Mouse (Mus musculus) adrenal gland, postnatal 14 days (tissue): Measurements from ENCODE around the gene Gbf1. TPM values are rescaled to one million over a fixed set of nuclear protein-coding genes. Genes with fewer than 3 reads are reported as not detected.

Source experiments
- DNase-seq: peaks from one replicate; pipeline ENCODE4 v3.0.0; 2021; ENCODE audit warnings: mixed read lengths
- total RNA-seq: library from RNA; stranded (reverse); gene quantifications from 2 replicates; pipeline ENCODE4 v1.2.3, GENCODE M21; 2021

Gene Gbf1
- total RNA-seq, 1 experiment from 2014 or later = 62.8 TPM

DNA sequence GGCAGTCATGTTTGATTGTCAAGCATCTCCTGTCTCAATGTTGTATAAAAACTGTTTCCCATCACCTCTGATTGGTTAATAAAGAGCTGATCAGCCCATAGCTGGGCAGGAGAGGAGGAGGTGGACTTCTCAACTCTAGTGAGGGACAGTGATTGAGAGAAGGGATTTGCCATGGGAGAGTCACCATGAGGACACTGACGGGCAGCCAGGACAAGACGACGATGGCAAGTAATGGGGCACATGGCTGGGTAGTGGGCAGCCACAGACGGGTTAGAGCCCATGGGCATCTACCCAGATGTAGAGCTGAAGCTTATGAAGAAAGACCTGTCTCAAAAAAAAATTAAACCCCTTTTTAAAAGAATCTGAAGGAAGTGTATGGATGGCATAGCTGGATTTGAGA lies 150.2 kb downstream of the Gbf1 start:
- DNase-seq = no peak

DNA sequence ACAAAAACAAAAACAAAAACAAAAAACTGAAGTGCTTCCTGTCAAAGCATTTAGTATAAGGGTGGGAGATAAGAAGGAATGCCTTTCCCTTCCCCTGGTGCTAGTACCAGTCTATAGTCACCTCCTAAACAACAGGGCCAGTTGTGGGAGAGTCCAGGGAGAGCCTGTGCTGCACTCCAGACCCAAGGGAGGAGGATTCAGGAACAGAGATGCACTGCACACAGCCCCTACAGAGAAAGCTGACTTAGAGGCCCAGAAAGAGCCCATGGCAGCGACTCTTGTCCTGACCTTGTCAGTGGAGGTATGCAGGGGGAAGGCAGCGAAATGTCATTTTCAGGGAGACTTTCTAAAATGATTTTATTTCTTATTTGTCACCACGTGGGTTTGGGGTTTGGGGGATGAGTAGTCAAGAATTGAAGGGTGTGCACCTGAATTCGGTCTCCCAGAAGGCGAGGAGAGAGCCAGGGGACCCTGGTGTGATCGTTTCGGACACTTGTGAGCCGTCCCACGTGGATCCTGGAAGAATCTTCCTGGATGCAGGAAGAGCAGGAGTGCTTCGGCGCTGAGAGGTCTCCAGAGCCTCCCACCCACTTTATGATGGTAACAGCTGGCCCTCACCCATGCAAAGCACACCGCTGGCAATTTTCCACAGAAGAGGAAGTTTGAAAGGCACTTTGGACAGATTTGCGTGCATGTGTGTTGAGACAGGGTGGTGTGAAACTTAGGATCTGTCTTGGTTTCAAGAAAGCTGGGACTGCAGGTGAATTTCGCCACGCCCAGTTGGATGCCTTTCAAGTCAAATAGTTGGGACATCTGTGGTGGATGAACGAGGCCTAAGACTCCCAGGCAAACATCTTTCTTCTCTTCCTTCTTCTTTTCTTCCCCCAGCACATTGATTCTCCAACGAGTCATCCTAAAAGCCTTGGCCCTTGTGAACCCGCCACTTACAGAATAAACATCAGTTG lies 151.2 kb downstream of the Gbf1 start:
- DNase-seq = no peak

DNA sequence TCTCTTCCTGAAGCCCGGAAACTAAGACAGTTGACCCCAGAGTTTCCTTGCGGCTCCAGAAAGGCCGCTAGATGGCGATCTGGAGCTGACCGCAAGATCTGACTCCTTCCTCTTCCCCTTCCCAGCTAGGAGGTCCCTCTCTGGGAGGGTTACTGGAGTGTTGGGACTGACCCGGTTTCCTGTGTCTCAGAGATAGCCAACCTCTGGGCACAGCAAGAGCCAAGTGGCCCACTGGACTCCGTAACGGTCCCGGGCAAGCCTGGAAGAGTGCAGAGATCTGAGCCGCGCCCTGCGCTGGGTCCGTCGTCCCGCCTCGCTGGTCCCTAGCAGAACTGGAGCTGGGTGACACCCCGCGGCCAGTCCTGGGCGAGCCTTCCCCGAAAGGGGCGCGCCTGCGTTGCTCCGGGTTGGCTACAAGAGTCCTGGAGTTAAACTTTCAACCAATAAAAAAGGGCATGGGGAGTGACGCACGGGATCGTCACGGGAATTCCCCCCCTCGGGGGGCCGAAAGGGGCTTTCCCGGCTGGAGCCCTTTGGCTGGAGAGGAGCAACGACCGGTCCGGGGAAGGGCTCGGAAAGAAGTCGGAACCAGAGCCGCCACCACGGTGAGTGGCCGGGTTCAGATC lies 152.0 kb downstream of the Gbf1 start, which contains the start of gene Nfkb2:
Gene Nfkb2, plus strand, starts transcription at position 105 of the 626 bp plus-strand sequence.
- DNase-seq = peak; percentile 97

DNA sequence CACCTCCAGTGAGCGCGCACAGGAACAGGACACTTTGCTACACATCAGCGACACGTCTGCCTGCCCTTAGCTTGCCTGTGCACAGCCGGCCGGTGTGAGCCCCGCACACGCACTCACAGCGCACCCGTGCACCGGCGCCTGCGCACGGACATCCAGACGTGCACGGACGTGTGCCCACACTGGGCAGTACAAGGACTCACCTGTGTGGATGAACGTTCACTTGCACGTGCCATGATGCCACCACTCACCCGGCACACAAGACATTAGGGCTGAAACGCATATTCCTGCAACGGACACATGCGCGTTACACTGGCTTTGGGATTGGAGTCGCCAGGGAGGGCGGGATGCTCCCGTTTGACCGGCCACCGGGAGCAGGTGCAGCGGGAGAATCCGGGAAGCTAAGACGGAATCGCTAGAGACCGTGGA lies 152.6 kb downstream of the Gbf1 start:
- DNase-seq = peak; percentile 50

DNA sequence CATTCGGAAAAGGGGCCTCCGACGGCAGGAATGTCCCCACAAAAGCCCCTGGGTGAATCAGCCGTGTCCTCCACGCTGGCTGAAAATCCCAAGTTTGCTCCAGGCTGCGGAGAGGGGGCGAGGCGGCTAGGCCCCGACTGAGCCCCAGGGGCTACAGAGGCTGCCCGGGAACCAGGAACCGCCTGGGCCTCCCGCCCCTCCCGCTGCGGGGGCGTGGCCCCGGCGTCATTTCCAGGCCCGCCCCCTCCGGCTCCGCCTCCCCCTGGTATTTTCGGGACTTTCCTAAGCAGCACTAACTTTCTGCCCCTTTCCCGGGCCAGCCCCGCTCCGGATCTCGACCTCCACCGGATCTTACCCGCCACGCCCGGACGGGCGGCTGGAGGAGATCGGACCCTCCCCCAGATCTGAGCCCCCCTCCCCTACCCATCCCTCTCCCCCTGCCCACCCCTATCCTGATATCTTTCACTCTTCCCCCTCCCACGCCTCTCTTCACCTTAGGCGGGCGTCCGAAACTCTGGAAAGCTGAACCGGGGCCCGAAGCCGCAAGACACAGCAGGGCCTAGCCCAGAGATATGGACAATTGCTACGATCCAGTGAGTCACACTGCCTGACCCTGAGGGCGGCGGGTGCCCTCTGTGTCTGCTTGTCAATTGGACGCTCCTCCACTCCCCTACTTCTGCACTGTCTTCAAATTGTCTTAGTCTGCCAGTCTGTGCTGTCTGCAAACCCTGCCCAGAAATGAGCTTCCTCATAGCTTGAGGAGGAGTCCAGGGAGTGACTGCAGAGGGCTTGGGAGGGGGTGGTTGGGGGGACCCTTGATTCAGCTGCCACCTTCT lies 153.3 kb downstream of the Gbf1 start:
- peak; percentile 94 for DNase-seq

DNA sequence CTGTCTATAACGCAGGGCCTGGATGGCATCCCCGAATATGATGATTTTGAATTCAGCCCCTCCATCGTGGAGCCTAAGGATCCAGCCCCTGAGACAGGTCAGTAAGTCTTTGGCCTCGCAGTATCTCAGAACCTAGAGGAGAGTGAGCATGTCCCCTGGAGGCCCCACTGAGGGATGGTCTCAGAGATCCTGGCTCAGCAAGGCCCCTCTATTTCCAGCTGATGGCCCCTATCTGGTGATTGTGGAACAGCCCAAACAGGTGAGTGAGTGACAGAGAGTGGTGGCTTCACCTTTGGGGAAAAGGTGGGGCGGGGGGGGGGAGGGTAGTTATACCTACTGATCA lies 153.9 kb downstream of the Gbf1 start:
- DNase-seq = no peak

DNA sequence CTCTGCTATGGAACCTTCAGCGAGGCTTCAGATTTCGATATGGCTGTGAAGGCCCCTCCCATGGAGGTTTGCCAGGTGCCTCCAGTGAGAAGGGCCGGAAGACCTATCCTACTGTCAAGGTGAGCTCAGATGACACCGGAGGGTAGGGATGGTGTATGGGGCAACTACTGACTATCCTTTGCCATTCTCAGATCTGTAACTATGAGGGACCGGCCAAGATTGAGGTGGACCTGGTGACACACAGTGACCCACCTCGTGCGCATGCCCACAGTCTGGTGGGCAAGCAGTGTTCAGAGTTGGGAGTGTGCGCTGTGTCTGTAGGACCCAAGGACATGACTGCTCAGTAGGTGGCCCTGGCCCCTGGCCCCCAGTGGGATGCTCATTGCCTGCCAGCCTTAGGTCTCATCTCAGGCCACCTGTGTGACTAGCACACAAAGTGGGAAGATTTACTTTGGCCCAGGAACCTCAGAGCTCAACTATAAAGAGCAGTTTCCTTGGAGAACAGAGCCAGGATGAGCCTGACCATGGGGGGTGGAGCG lies 154.5 kb downstream of the Gbf1 start:
- no peak for DNase-seq

DNA sequence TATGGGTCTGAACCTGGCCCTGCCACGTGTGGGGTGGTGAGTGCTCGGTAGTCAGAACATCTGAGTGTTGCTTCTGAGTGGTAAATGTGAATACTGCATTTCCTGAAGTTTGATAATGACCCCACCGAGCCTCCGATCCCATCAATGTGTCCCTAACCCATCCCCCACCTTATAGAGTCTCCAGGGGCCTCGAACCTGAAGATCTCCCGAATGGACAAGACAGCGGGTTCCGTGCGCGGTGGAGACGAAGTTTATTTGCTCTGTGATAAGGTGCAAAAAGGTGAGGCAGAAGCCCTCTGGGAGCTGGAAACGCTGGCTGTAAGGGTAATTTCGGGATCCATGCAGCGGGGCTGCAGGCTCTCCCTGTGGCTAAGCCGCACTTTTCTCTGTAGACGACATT lies 155.5 kb downstream of the Gbf1 start:
- DNase-seq = no peak

DNA sequence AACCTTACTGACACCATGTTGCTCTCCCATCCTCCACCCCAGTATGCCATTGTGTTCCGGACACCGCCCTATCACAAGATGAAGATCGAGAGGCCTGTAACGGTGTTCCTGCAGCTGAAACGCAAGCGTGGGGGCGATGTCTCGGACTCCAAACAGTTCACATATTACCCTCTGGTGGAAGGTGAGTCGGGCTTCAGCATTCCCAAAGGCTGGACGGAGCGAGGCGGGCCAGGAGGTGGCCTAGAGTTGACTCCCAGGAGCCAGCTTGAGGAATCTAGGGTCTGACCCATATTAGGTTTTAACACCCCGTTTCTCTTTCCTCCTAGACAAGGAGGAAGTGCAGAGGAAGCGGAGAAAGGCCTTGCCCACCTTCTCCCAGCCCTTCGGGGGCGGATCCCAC lies 156.0 kb downstream of the Gbf1 start:
- no peak for DNase-seq

DNA sequence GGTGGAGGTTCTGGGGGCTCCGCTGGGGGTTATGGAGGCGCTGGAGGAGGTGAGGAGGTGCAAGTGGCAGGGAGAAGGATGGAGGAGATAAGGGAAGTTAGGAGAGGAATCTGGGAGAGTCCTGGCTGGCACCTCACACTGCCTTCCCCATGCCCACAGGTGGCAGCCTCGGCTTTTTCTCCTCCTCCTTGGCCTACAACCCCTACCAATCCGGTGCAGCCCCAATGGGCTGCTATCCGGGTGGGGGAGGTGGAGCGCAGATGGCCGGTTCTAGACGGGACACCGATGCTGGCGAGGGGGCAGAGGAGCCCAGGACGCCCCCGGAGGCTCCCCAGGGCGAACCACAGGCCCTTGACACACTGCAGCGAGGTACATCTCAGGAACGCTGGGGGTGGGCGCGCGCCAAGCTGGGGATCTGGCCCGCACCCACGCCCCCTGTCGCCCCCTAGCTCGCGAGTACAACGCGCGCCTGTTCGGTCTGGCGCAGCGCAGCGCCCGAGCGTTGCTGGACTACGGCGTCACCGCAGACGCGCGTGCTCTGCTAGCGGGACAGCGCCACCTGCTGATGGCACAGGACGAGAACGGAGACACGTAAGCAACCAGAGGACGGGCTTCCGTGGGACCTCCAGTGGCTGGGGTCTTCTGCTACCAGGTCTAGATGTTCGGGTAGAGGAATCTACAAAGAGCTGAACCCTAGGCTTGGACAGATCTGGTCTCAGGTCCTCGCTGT lies 156.6 kb downstream of the Gbf1 start:
- peak; percentile 89 for DNase-seq

DNA sequence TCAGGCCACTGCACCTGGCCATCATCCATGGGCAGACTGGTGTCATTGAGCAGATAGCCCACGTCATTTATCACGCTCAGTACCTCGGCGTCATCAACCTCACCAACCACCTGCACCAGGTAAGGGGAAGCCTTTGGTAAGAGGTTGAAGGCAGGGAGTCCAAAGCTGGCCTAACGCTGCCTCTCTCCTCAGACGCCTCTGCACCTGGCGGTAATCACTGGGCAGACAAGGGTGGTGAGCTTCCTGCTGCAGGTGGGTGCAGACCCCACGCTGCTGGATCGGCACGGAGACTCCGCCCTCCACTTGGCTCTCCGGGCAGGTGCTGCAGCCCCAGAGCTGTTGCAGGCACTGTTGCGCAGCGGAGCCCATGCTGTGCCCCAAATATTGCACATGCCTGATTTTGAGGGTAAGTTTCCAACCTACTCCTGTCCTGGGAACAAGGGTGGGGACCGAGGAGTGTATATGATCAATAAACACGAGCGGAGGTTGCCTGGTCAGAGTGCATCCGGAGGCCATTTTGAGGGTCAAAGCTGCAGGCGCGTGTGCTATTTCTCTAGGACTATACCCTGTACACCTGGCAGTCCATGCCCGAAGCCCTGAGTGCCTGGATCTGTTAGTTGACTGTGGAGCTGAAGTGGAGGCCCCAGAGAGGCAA lies 157.5 kb downstream of the Gbf1 start:
- no peak for DNase-seq

DNA sequence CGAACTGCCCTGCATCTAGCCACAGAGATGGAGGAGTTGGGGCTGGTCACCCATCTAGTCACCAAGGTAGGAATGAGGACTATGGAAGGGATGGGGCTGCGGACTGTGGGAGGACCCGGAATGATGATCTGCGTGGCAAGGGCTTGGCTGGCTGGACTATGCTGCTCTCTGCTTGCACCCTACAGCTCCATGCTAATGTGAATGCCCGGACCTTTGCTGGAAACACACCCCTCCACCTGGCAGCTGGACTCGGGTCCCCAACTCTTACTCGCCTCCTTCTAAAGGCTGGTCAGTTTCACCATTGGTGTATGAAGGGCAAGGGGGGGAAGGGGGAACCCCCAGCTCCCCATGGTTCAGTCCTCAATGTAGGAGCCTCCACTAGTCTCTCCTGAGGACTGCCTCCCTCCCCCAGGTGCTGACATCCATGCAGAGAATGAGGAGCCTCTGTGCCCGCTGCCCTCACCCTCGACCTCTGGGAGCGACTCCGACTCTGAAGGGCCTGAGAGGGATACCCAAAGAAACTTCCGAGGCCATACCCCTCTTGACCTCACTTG lies 158.1 kb downstream of the Gbf1 start:
- no peak for DNase-seq

DNA sequence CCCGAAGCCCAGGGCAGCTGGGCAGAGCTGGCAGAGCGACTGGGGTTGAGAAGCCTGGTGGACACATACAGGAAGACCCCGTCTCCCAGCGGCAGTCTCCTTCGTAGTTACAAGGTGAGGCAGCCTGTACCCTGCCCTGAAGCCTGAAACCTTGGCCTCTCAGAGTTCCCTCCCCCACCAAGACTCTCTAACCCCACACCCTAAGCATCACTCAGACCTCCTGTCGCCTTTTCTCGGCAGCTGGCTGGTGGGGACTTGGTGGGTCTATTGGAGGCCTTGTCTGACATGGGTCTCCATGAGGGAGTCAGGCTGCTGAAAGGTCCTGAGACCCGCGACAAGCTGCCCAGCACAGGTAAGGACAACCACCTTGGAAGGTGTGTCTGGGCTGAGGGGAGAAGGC lies 159.0 kb downstream of the Gbf1 start:
- no peak for DNase-seq

DNA sequence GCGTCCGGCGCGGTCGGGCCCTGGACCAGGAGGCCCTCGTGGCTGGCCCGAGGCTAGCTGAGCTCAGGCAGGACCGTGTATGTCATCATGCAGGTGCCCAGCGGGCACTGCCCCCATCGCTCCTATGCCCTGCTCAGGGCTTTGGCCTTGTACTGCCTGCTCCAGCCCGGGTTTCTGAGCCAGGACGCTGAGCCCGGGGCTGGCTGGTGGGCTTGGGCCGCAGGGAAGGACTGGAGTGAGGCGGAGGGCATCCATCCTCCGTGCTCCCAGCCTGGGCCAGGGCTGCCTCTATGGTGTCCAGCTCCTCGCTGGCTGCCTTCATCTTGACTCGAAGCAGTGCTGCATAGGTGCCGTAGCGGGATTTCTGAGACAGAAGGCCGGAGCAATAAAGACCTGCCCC lies 160.3 kb downstream of the Gbf1 start:
- no peak for DNase-seq

DNA sequence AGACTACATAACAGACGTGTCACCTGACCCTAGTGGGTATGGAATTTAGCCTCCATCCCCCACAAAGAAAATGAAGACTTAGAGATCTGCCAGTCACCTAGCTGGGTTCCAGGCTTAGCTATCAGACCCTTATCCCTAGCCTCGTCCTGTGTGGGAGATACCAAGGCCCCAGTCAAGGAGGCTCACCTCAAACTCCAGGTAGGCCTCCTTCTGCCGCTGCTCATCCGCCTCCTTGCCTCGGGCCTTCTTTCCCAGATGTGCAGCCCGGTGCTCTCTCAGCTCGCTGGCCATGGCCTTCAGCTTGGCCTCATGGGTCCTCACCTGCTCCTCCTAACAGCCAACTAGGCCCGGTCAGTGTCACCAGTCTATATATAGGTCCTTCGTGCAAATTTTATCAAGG lies 160.8 kb downstream of the Gbf1 start:
- no peak for DNase-seq

DNA sequence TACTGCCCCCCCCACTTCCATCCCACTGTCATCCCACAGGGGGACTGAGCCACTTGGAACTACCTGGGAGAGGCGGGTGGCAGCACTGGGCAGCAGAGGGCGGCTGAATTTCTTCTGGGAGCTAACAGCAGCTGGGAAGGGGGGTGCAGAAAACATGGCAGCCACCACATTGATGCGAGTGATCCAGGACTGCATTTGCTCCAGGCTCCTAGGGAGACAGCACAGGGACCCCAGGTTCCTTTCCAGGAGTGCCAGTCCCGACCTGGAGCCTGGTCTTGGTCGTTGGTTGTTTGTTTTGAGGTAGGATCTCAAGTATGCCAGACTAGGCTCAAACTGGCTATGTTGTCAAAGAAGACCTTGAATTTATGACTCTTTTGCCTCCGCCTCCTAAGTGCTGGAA lies 161.3 kb downstream of the Gbf1 start:
- no peak for DNase-seq

DNA sequence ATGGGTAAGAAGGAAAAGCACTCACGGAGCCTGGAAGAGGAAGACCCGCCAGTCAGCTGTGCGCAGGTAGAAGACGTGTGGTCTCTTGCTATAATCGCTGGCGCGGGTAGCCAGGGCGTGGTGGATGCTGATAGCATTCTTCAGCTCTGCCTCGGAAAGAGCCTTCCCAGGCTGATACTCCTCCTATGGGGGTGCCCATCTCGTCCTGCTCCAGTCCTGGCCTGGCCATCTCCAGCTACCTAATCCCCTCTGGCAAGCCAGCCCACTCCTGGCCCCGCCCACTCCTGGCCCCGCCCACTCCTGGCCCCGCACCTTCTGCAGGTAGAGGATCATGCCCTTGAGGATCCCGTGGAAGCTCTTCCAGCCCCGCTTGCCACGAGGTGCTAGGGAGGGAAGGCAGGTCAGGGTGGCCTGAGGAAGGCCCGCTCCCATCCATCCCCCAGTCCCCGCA lies 161.9 kb downstream of the Gbf1 start:
- no peak for DNase-seq

DNA sequence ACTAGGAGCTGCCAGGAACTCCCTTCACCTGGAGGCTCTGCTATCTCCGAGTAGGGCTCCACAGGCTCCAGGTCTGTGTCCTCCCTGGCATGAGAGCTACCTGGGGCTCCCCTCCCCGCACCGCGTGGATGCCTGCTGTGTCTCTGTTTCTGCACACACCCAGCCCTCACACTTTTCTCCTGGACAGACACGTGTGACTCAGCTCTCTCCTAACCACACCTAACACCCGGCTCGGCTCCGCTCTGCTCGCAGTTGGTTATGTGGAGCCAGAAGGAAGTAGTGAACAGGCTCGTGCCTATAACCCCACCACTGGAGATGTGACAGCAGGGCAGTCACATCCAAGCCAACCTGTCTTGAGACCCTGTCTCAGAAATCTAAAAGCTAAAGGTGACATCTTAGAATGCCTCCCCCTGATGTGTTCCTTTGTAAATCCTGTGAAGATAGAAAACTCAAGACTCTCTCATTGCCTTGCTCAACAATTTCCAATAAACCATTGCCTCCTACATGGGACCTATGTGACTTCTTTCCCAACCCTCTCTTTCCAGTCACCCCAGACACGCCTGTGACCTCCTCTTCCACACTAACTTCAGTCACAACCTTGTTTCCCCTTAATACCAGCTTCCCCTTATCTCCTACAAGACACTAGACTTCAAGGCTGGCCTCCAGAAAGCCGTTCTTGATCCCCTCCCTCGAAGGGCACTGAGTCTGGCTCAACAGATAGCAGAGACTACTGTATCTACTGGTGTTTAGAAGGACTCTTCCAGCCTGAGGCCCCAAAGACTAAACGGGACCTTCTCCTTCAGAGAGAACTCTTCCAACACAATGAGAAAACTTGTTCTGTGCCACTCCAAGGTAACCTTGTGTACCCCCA lies 162.8 kb downstream of the Gbf1 start:
- peak; percentile 24 for DNase-seq

DNA sequence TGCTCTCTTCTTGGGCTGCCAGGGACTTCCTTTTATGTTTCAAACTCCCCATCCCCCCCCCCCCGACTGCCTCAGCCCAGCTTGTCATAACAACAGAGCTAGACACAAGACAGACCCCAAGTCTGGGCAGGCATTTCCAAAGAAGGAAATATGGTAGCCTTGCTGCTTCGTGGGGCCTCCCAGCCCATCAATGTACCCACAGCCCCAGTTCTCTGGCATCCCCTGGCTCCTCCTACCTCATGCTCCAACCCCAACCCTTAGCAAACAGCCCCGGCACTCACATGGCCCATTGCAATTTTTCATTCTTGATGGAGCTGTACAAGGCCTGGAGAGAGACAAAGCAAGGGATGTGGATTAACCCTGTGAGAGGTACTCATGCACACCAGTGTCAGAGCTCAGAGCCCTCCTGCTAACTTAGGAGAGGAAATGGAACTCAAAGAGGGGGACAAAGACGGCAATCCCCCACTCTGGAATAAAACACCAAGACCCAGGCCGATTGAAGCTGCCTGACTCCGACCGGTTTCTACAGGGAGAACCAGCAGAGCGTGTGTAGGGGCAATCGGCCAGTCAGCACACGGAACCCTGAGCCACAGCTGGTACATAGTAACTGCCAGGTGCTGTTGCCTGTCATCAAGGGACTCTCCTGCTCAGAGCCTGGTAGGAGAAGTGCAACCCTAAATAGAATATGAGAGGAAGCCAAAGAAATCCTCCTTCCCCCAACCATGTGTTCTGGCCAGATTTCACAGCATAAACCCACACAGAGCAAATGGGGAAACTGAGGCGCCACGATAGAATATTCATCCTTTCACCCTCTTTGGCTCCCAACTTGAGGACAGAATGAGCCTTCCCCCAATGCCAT lies 163.7 kb downstream of the Gbf1 start:
- DNase-seq = peak; percentile 6
